Mouse (Mus musculus) layer of hippocampus, adult 9-11 months (tissue): ENCODE measurements around the gene Rassf8.

Experiments used
- DNase-seq: peaks from one replicate; pipeline ENCODE4 v3.0.0; 2022

The Rassf8 gene

GRCm38 (mm10) chr6:145826305-145826704 lies 79.8 kb downstream of the Rassf8 start:
- no peak for DNase-seq

GRCm38 (mm10) chr6:145829062-145829835 lies 82.7 kb downstream of the Rassf8 start:
- no peak for DNase-seq

GRCm38 (mm10) chr6:145830117-145830516 lies 83.6 kb downstream of the Rassf8 start:
- peak; percentile 68 for DNase-seq

GRCm38 (mm10) chr6:145830617-145831016 lies 84.1 kb downstream of the Rassf8 start:
- DNase-seq, result peak; percentile 57

GRCm38 (mm10) chr6:145832927-145833326 lies 86.4 kb downstream of the Rassf8 start:
- DNase-seq, result no peak

- DNase-seq, result no peak
These were observed 88.8 kb downstream of the Rassf8 start for GRCm38 (mm10) chr6:145835359-145835758.

GRCm38 (mm10) chr6:145845611-145846010 lies 99.1 kb downstream of the Rassf8 start:
- DNase-seq, result no peak

- no peak for DNase-seq
These were observed 99.5 kb downstream of the Rassf8 start for GRCm38 (mm10) chr6:145846076-145846475.

- DNase-seq, result no peak
These were observed 100.4 kb downstream of the Rassf8 start for GRCm38 (mm10) chr6:145846948-145847347.

- DNase-seq, result no peak
These were observed 101.1 kb downstream of the Rassf8 start for GRCm38 (mm10) chr6:145847661-145848060.

- no peak for DNase-seq
These were observed 104.2 kb downstream of the Rassf8 start for GRCm38 (mm10) chr6:145850789-145851188.

- no peak for DNase-seq
These were observed 105.4 kb downstream of the Rassf8 start for GRCm38 (mm10) chr6:145851956-145852355.

- no peak for DNase-seq
These were observed 106.2 kb downstream of the Rassf8 start for GRCm38 (mm10) chr6:145852708-145853107.

- DNase-seq, result no peak
These were observed 107.0 kb downstream of the Rassf8 start for GRCm38 (mm10) chr6:145853356-145854079.

GRCm38 (mm10) chr6:145854756-145855155 lies 108.2 kb downstream of the Rassf8 start:
- DNase-seq, result no peak

GRCm38 (mm10) chr6:145855720-145856551 lies 109.4 kb downstream of the Rassf8 start:
- peak; percentile 98 for DNase-seq

- DNase-seq, result no peak
These were observed 110.9 kb downstream of the Rassf8 start for GRCm38 (mm10) chr6:145857428-145857827.

- no peak for DNase-seq
These were observed 111.9 kb downstream of the Rassf8 start for GRCm38 (mm10) chr6:145858414-145858813.

GRCm38 (mm10) chr6:145860350-145860749 lies 113.8 kb downstream of the Rassf8 start:
- DNase-seq, result no peak

GRCm38 (mm10) chr6:145861462-145862227 lies 115.1 kb downstream of the Rassf8 start:
- no peak for DNase-seq

- DNase-seq, result no peak
These were observed 115.8 kb downstream of the Rassf8 start for GRCm38 (mm10) chr6:145862321-145862720.

- no peak for DNase-seq
These were observed 116.2 kb downstream of the Rassf8 start for GRCm38 (mm10) chr6:145862739-145863064.
